Mouse (Mus musculus): ENCODE measurements around the gene Myo5c.

DNA sequence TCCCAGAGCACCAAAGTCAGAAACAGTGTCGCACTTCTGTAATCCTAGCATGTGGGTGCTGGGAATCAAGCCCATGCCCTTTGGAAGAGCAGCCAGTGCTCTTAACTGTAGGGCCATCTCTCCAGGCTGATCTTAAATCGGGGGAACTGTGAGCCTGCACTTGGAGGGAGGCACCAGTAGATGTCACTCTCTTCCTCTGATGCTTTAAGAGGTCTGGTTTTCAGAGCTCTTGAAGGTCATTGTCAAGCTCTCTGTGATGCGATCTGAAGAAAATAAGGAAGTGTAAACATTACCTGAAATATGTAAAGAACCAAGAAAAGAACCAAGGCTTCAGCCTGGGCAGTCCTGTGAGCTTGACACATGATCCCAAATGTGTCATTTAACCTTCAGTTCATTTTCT is 51.0 kb downstream of the Myo5c start:
- TF ChIP-seq ETS1 (conservative IDR thresholded peaks at IDR 0.05; ENCODE audit: low read depth, low read length), result no peak
- TF ChIP-seq POLR2A (IDR thresholded peaks at IDR 0.05; ENCODE audit: low read depth, low read length), result no peak

Measured in CH12.LX (cell line).